Mouse (Mus musculus): ENCODE measurements at regions not wholly inside any gene's neighbourhood (a gene's known extent, or its start where the extent isn't known, plus 50 kb on each side); places are given as distances from the start of the nearest gene placed in this dataset.
A peak's percentile ranks its signal among the peaks of the same experiment; 100 is the strongest.

- no peak for DNase-seq (ENCODE audit: low read depth, low spot score)
Measured at GRCm38 (mm10) chr10:97248522-97248921, 230.9 kb upstream of the Dcn start.

- DNase-seq (ENCODE audit: low read depth, low spot score) = no peak
Measured at GRCm38 (mm10) chr10:97249760-97250159, 229.6 kb upstream of the Dcn start.

- DNase-seq (ENCODE audit: low read depth, low spot score) = no peak
Measured at GRCm38 (mm10) chr10:97250167-97250566, 229.2 kb upstream of the Dcn start.

GRCm38 (mm10) chr10:97265959-97266517 is 213.4 kb upstream of the Dcn start:
- DNase-seq (ENCODE audit: low read depth, low spot score) = no peak

- no peak for DNase-seq (ENCODE audit: low read depth, low spot score)
Measured at GRCm38 (mm10) chr10:97282416-97282815, 197.0 kb upstream of the Dcn start.

GRCm38 (mm10) chr10:97282841-97283496 is 196.4 kb upstream of the Dcn start:
- DNase-seq (ENCODE audit: low read depth, low spot score) = no peak

GRCm38 (mm10) chr10:97304791-97305355 is 174.5 kb upstream of the Dcn start:
- DNase-seq (ENCODE audit: low read depth, low spot score) = no peak

GRCm38 (mm10) chr10:97309580-97309979 is 169.8 kb upstream of the Dcn start:
- DNase-seq (ENCODE audit: low read depth, low spot score) = no peak

GRCm38 (mm10) chr10:97312509-97312908 is 166.9 kb upstream of the Dcn start:
- peak; percentile 7 for DNase-seq (ENCODE audit: low read depth, low spot score)

GRCm38 (mm10) chr10:97312978-97313377 is 166.4 kb upstream of the Dcn start:
- peak; percentile 89 for DNase-seq (ENCODE audit: low read depth, low spot score)

GRCm38 (mm10) chr10:97313407-97313901 is 166.0 kb upstream of the Dcn start:
- DNase-seq (ENCODE audit: low read depth, low spot score) = peak; percentile 87

GRCm38 (mm10) chr10:97332639-97333038 is 146.8 kb upstream of the Dcn start:
- DNase-seq (ENCODE audit: low read depth, low spot score) = no peak

- DNase-seq (ENCODE audit: low read depth, low spot score) = no peak
Measured at GRCm38 (mm10) chr10:97334044-97334443, 145.4 kb upstream of the Dcn start.

GRCm38 (mm10) chr10:97334606-97335150 is 144.7 kb upstream of the Dcn start:
- DNase-seq (ENCODE audit: low read depth, low spot score) = peak; percentile 34

GRCm38 (mm10) chr10:97338033-97338692 is 141.2 kb upstream of the Dcn start:
- DNase-seq (ENCODE audit: low read depth, low spot score) = no peak

- no peak for DNase-seq (ENCODE audit: low read depth, low spot score)
Measured at GRCm38 (mm10) chr10:97339866-97340706, 139.3 kb upstream of the Dcn start.

GRCm38 (mm10) chr10:97345347-97345746 is 134.1 kb upstream of the Dcn start:
- DNase-seq (ENCODE audit: low read depth, low spot score) = peak; percentile 55

- no peak for DNase-seq (ENCODE audit: low read depth, low spot score)
Measured at GRCm38 (mm10) chr10:97346949-97347348, 132.5 kb upstream of the Dcn start.

GRCm38 (mm10) chr10:97368625-97369024 is 110.8 kb upstream of the Dcn start:
- DNase-seq (ENCODE audit: low read depth, low spot score) = no peak

GRCm38 (mm10) chr10:97375824-97376223 is 103.6 kb upstream of the Dcn start:
- DNase-seq (ENCODE audit: low read depth, low spot score) = peak; percentile 72

- no peak for DNase-seq (ENCODE audit: low read depth, low spot score)
Measured at GRCm38 (mm10) chr10:97376376-97376775, 103.0 kb upstream of the Dcn start.
